ENCODE assay signal across 10 mouse cellular contexts in genomic region chr15:27063971-27064370, GRCm38 (mm10).
A peak's percentile ranks its signal among the peaks of the same experiment; 100 is the strongest.
DNase-seq lines count a peak whose midpoint lies in the region; ATAC-seq lines count a peak whose summit lies in the region.
"Had no signal": no experiment of that assay in that cellular context is flagged by ENCODE, and none has a peak within 500 bp of the region (broad histone marks: within the 10 kb centered on the region; RNA-seq: fewer than 3 reads in every experiment).

No protein-coding gene starts in this region.

- peak; percentile 72; the same call in 1 of the 2 replicates for ATAC-seq in hindbrain, embryonic 14.5 days (ENCODE audit: low FRiP score)
- no peak for ATAC-seq in hindbrain, embryonic 12.5 days (ENCODE audit: low FRiP score)
- ATAC-seq in hindbrain, embryonic 16.5 days, result peak; percentile 90
- ATAC-seq in heart, embryonic 11.5 days (replicated peaks; ENCODE audit: insufficient number of reproducible peaks, low FRiP score, low TSS enrichment), result no peak

- DNase-seq in hindbrain, embryonic 14.5 days (ENCODE audit: low spot score), result peak; percentile 80
- peak; percentile 58 for DNase-seq in right cerebral cortex, postnatal 4 days
- DNase-seq in right cerebral cortex, adult 18-20 months, result no peak
- no peak for DNase-seq in adipocyte (ENCODE audit: low spot score)
- no peak for DNase-seq in thymus, adult 18-20 months
- DNase-seq: liver, embryonic 13.5 days had no signal

- H3K4me3 ChIP-seq in hindbrain, embryonic 14.5 days (replicated peaks; ENCODE audit: low read length), result no peak overlapping the region
- no peak overlapping the region for H3K4me3 ChIP-seq in hindbrain, embryonic 12.5 days
- no peak overlapping the region for H3K4me3 ChIP-seq in hindbrain, embryonic 16.5 days (ENCODE audit: low read length)
- H3K4me3 ChIP-seq in heart, embryonic 11.5 days (ENCODE audit: low read depth, low read length), result no peak overlapping the region
- H3K4me3 ChIP-seq: heart, embryonic 12.5 days; liver, embryonic 13.5 days had no signal

- H3K9me3 ChIP-seq in hindbrain, embryonic 14.5 days (ENCODE audit: control insufficient read depth, low read length), result no peaks in the 10 kb centered on the region
- no peaks in the 10 kb centered on the region for H3K9me3 ChIP-seq in hindbrain, embryonic 12.5 days (replicated peaks)
- H3K9me3 ChIP-seq in hindbrain, embryonic 16.5 days (ENCODE audit: control insufficient read depth, low read length), result no peaks in the 10 kb centered on the region
- no peaks in the 10 kb centered on the region for H3K9me3 ChIP-seq in heart, embryonic 11.5 days (replicated peaks; ENCODE audit: control insufficient read depth, low read length)
- H3K9me3 ChIP-seq: heart, embryonic 12.5 days; liver, embryonic 13.5 days had no signal

- 71% methylated on average over 4 of the region's 4 CpGs for WGBS in hindbrain, embryonic 14.5 days
- WGBS in hindbrain, embryonic 12.5 days, result 86% methylated on average over 4 of the region's 4 CpGs
- 63% methylated on average over 4 of the region's 4 CpGs for WGBS in hindbrain, embryonic 16.5 days
- 72% methylated on average over 4 of the region's 4 CpGs for WGBS in heart, embryonic 11.5 days (ENCODE audit: insufficient replicate concordance)

- H3K27me3 ChIP-seq in hindbrain, embryonic 14.5 days (ENCODE audit: control insufficient read depth, insufficient read depth, low read length), result no peaks in the 10 kb centered on the region
- no peaks in the 10 kb centered on the region for H3K27me3 ChIP-seq in hindbrain, embryonic 12.5 days
- no peaks in the 10 kb centered on the region for H3K27me3 ChIP-seq in hindbrain, embryonic 16.5 days (replicated peaks; ENCODE audit: control insufficient read depth, insufficient read depth, low read length)
- H3K27me3 ChIP-seq in heart, embryonic 11.5 days (ENCODE audit: control insufficient read depth, insufficient read depth, low read length), result no peaks in the 10 kb centered on the region
- H3K27me3 ChIP-seq: heart, embryonic 12.5 days; liver, embryonic 13.5 days had no signal

- no peak overlapping the region for H3K4me2 ChIP-seq in hindbrain, embryonic 14.5 days (replicated peaks)
- no peak overlapping the region for H3K4me2 ChIP-seq in hindbrain, embryonic 12.5 days (replicated peaks)
- no peak overlapping the region for H3K4me2 ChIP-seq in hindbrain, embryonic 16.5 days (ENCODE audit: low read length)
- H3K4me2 ChIP-seq in heart, embryonic 11.5 days, result no peak overlapping the region
- H3K4me2 ChIP-seq: heart, embryonic 12.5 days; liver, embryonic 13.5 days had no signal

- H3K27ac ChIP-seq in hindbrain, embryonic 14.5 days, result peak overlapping the region; percentile 14; the same call in 1 of the 2 replicates
- no peak overlapping the region for H3K27ac ChIP-seq in hindbrain, embryonic 12.5 days
- H3K27ac ChIP-seq in hindbrain, embryonic 16.5 days (ENCODE audit: low read depth, low read length), result no peak overlapping the region
- no peak overlapping the region for H3K27ac ChIP-seq in heart, embryonic 11.5 days (ENCODE audit: low read depth, low read length)
- H3K27ac ChIP-seq: liver, embryonic 13.5 days had no signal

- no peak overlapping the region for H3K9ac ChIP-seq in hindbrain, embryonic 14.5 days
- no peak overlapping the region for H3K9ac ChIP-seq in hindbrain, embryonic 12.5 days
- no peak overlapping the region for H3K9ac ChIP-seq in hindbrain, embryonic 16.5 days (ENCODE audit: low read depth, low read length)
- no peak overlapping the region for H3K9ac ChIP-seq in heart, embryonic 11.5 days (ENCODE audit: low read depth, low read length)
- H3K9ac ChIP-seq: heart, embryonic 12.5 days; liver, embryonic 13.5 days had no signal

- no peaks in the 10 kb centered on the region for H3K36me3 ChIP-seq in hindbrain, embryonic 14.5 days (replicated peaks; ENCODE audit: control insufficient read depth, insufficient read depth)
- no peaks in the 10 kb centered on the region for H3K36me3 ChIP-seq in hindbrain, embryonic 12.5 days
- no peaks in the 10 kb centered on the region for H3K36me3 ChIP-seq in hindbrain, embryonic 16.5 days (ENCODE audit: control insufficient read depth, insufficient read depth, low read length)
- no peaks in the 10 kb centered on the region for H3K36me3 ChIP-seq in heart, embryonic 11.5 days (ENCODE audit: control insufficient read depth, insufficient read depth, low read length)
- H3K36me3 ChIP-seq: heart, embryonic 12.5 days; liver, embryonic 13.5 days had no signal

- H3K4me1 ChIP-seq in hindbrain, embryonic 14.5 days (replicated peaks; ENCODE audit: control insufficient read depth, insufficient read depth, low read length), result peaks cover 4% of the 10 kb centered on the region; the same call in 1 of the 2 replicates
- no peaks in the 10 kb centered on the region for H3K4me1 ChIP-seq in hindbrain, embryonic 12.5 days
- no peaks in the 10 kb centered on the region; the same call in 1 of the 2 replicates for H3K4me1 ChIP-seq in hindbrain, embryonic 16.5 days (ENCODE audit: control insufficient read depth, insufficient read depth, low read depth, low read length)
- H3K4me1 ChIP-seq in heart, embryonic 11.5 days (ENCODE audit: control insufficient read depth, insufficient read depth, low read length), result no peaks in the 10 kb centered on the region
- H3K4me1 ChIP-seq: heart, embryonic 12.5 days; liver, embryonic 13.5 days had no signal

Comparison
In these comparisons a context has a peak if more than half of its experiments do, and no peak if none do; other contexts are left out.
1. ATAC-seq: peak in hindbrain, embryonic 14.5 days (single experiment) and hindbrain, embryonic 16.5 days (single experiment); none in hindbrain, embryonic 12.5 days (single experiment) and heart, embryonic 11.5 days (single experiment).
2. DNase-seq: peak in hindbrain, embryonic 14.5 days (single experiment) and right cerebral cortex, postnatal 4 days (single experiment); none in right cerebral cortex, adult 18-20 months (single experiment), adipocyte (single experiment) and thymus, adult 18-20 months (0 of 2).